Comparison of ENCODE assay signal across 1 mouse cellular context in the genomic region with DNA sequence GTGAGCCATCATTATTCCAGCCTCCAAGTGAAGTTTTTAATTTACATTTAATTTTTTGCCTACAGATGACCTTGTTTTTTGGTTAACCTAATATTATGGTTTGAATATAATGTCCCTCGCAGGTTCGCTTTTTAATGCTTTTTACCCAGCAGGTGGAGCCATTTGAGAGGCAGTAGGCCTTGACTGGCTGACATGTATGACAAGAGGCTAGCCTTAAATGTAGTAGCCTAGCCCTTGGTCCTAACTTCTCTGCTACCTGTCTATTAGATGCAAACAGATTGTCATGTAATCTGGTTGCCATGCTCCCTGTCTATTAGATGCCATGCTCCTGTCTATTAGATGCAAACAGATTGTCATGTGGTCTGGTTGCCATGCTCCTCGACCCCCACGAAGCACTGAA.
A peak's percentile ranks its signal among the peaks of the same experiment; 100 is the strongest.
TF ChIP-seq lines count a peak whose summit lies in the region.

No protein-coding gene starts in this region.

TF ChIP-seq in MEL, 35 proteins besides CTCF, POLR2A, EP300 and RAD21:
- TF ChIP-seq MYC (IDR thresholded peaks at IDR 0.05; ENCODE audit: low read depth, low read length), result no peak
- TF ChIP-seq SMC3 (IDR thresholded peaks at IDR 0.05; ENCODE audit: low read depth, low read length), result peak; percentile 34
- no peak for TF ChIP-seq RCOR1 (IDR thresholded peaks at IDR 0.05; ENCODE audit: low read depth, low read length)
- TF ChIP-seq CHD1 (IDR thresholded peaks at IDR 0.05; ENCODE audit: low read depth, low read length), result no peak
